Mouse (Mus musculus): Measurements from ENCODE around the gene Spg7.

DNA sequence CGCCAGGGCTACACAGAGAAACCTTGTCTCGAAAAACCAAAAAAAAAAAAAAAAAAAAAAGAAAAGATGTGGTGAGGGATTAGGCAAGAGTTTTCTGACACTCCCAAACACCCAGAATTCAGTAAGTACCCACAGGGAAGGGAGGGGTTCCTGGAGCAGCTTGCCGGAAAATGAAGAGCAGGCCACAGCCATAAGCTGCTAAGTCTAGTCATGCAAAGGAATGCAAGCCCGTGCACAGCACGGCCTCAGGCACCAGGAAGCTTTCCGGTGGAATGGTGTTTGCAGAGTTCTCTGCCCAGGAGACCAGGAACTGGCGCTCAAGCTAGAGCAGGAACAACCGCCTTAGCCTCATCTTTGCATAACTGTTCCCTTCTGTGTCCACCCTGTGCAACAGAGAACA, 37.5 kb downstream of the Spg7 start:
- TF ChIP-seq POLR2A (IDR thresholded peaks at IDR 0.05; ENCODE audit: insufficient read depth, low read depth, low read length): no peak
- no peak for TF ChIP-seq CTCF (IDR thresholded peaks at IDR 0.05; ENCODE audit: insufficient read depth, low read depth, low read length)

All from olfactory bulb, adult 2 months (tissue).